Mouse (Mus musculus) retina, adult 2 months (tissue): ENCODE results near the gene Ndufs3.
"Not testable (repeated sequence)": the region's sequence is repeated elsewhere in the genome, so short reads cannot be mapped to it uniquely, and the experiment has no call there.

ENCODE experiments used
- DNase-seq: peaks from one replicate; pipeline ENCODE4 v3.0.0-alpha.2; 2012; ENCODE audit warnings: low read depth, low spot score

Ndufs3 gene

DNA sequence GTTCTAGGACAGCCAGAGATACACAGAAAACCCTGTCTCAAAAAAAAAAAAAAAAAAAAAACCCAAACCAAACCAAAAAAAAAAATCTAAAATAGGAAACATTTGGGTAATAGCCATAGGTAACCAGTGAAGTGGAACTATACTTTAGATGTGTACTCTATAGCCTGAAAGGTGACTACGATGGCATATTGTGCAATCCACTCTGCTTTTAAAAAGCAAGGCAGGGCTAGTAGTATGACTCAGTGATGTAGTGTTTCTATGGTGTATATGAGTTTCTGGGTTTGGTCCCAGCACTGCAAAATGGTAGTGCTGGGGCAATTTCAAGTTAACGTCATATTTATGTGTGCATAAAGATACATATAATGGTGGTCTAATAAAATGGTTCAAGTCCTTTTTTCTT, 2.1 kb upstream of the Ndufs3 start:
- no peak for DNase-seq

DNA sequence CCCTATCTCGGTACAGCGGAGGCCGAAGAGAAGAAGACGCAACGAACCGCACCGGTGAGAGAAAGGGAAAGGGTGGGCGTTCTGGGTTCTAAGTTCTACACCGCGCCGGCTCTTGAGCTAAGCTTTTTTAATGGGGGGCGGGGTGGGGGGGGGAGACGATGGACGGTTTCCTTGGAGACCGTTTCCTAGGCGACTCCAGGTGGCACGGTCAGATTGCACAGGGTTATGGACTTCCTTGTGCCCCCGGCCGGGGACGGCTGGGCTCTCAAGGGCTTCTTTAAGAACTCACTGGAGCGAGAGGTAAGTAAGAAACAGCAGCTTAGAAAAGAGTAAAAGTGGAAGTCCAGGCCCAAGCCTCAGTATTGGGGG, 213 bp upstream of the Ndufs3 start:
- no peak for DNase-seq

DNA sequence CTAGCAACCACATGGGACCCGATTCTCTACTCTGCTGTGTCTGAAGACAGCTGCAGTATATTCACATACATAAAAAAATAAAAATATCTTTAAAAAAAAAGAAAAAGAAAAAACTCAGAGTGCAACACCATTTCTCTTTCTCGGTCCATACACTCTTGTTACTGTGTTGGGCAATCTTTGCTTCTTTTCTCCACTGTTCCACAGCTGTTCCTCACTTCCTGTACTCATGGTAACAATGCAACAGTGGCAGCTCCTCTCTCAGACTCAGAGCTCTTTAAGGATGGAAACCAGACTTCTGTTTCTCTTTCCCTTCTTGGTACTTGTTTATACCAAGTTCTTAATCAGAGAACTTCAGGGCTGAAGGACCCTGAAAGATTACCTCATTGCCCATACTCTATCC, 1.2 kb downstream of the Ndufs3 start:
- no peak for DNase-seq

DNA sequence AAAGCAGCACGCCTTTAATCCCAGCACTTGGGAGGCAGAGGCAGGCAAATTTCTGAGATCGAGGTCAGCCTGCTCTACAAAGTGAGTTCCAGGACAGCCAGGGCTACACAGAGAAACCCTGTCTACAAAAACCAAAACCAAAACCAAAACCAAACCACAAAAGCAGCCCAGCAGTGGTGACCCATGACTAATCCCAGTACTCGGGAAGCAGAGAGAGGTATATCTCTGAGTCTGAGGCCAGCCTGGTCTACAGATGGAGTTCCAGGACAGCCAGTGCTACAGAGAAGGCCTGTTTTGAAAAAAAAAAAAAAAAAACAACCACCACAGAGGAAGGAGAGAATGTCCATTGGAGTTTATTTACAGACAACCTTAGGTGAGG, 10.3 kb downstream of the Ndufs3 start:
- DNase-seq: not testable (repeated sequence)

DNA sequence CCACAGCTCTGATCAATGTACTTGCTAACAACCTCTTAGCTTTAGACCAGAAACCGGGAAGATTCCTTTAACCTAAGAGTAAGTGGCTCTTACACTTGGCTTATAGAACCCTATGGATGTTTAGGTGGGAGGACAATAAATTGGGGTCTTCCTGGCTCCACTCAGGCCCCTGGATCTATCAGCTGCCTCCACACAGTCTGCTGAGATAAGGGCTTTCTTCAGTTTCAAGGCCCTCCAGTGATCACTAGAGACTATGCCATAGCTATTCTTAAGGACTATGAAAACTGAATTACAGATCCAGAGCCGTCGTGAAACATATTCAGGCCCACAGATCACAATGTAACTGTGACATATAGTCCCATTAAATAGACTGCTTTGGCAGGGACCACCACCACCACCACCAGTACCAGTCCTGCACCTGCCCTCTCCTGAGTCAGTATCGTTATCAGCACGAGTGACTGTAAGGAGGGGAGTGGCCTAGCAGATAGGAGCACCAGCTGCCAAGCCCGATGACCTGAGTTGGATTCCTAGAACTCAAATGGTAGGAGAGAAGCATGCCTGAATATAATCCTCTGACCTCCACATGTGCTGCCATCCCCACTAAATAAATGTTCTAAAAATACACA, 10.8 kb downstream of the Ndufs3 start:
- DNase-seq: no peak

DNA sequence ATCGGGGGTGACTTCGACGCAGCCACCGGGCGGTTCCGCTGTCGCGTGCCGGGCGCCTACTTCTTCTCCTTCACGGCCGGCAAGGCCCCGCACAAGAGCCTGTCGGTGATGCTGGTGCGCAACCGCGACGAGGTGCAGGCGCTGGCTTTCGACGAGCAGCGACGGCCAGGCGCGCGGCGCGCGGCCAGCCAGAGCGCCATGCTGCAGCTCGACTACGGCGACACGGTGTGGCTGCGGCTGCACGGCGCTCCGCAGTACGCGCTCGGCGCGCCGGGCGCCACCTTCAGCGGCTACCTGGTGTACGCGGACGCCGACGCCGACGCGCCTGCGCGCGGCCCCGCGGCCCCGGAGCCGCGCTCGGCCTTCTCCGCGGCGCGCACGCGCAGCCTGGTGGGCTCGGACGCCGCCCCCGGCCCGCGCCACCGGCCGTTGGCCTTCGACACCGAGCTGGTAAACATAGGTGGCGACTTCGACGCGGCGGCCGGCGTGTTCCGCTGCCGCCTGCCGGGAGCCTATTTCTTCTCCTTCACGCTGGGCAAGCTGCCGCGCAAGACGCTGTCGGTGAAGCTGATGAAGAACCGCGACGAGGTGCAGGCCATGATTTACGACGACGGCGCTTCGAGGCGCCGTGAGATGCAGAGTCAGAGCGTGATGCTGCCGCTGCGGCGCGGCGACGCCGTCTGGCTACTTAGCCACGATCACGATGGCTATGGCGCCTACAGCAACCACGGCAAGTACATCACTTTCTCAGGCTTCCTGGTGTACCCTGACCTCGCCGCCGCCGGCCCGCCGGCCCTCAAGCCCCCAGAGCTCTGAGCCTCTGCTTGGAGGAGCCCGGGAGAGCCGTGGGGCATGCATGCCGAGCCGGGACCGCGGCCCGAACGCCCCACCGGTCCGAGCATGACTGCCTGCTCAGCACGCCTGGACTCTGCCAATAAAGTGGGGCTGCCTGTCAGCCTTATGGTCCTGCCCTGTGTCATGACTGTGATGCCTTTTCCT, 14.8 kb downstream of the Ndufs3 start:
- peak; percentile 64 for DNase-seq

DNA sequence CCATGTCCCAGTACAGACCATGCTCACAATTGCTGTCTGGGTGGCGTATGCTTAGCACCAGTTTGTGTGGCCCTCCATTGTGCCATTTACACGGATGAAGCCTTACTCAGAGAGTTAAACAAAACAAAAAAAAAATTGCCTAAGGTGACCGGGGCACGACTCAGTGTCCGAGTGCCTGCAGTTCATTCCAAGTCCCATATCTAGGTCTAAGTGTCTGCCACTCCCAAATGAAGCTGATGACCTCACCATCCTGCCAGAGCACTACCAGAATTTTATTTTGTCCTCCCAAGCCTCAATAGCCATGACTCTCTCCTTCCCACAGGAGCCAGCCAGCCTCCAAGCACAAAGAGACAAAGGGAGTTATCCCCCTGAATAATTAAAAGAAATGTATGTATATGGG, 17.0 kb downstream of the Ndufs3 start:
- no peak for DNase-seq

DNA sequence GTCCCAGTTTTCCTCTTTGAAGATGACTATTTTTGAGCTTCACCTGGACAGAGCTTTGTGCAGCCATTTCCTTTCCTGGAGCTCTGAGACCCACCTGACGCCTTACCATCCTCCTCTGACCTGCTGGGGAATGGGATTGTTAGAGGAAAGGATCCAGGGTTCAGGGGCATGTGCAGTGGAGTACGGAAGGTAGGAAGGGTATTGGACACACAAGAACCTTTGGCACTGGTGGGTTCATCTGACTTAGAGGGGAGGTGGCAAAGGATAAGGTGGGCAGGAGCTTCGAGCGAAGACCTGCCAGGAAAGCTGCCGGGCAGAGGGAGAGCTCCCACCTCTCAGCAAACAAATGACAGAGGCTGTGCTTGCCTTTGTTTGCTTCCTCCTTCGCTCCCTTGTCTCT, 18.2 kb downstream of the Ndufs3 start:
- DNase-seq: no peak

DNA sequence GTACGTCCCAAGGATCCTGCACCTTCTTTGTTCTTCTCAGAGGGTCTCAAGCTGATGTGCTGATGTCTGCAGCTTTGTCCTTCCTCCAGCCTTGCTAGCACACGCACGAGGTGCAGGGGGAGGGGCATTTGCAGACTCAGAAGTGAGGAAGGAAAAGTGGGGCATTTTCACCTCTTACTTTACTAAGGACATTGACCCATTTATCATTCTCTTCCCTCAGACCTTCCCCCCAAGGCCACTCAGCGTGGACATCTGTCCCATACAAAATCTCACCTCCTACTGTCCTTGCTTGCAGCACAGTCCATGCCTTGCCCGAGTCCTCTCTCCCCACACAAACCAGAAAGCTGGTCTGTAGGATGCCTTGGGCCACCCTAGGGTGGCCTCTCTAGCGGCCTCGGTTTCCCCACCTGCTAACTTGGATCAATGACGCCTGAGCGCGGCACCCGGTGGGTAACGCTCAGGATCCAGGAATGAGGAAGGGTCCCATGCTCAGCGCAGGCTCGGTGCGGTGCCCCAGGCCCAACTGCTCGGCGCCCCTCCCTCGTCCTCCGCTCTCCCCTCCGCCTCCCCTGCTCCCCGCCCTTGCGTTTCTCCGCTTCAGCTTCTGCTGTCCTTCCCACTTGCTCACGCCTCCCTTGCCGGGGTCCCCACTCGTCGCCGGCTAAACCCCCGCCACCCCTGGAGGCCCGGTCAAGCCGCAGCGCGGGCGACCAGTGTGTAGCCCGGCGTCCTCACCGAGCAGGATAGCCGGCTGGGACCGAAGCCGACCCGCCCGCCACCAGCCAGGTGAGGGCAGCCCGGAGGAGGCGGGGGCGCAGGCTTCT, 19.2 kb downstream of the Ndufs3 start, which contains the start of gene C1qtnf4:
Gene C1qtnf4 (plus strand): TSS at position 643 of the 824 bp plus-strand sequence.
- DNase-seq: no peak

DNA sequence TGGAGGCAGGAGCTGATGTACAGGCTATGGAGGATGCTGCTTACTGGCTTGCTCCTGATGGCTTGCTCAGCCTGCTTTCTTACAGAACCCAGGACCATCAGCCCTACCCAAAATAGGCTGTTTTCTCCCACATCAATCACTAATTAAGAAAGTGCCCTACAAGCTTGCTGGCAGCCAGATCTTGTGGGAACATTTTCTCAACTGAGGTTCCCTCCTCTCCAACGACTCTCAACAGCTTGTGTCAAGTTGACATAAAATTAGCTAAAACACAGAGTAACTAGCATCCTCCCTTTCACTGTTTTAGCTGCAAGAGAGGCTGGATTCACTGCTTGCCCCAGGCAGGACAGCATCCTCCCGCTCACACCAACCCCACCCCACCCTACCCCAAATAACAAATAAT, 22.8 kb downstream of the Ndufs3 start:
- DNase-seq: no peak

DNA sequence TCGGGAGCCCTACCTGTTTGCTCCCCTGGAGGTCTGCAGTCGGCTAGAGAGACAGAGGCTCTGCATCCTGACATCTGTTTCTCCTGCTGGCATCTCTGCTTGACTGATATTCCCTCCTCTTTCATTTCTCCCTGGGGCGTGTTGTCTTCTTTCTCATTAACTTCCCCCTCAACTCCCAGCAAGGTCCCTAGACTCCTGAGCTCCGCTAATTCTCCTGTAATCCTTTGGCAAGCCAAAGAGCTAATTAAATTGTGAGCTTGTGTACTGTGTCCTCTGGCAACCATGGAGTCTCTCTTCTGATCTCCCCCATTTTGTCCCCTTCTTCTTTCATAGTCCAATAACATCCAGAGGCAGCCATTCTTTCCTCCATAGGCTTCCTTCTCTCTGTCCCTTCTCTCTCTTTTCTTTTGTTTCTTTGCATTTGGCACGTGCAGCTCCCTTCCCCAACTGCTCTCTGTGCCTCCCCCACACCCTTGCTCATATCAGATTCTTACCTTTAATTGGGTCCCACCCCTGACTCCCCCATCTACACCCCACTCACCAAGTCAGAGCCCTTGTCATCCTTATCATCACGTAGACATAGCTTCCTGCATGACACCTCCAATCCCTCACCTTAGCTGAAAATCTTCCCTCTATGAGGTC, 24.4 kb downstream of the Ndufs3 start:
- DNase-seq: peak; percentile 68

DNA sequence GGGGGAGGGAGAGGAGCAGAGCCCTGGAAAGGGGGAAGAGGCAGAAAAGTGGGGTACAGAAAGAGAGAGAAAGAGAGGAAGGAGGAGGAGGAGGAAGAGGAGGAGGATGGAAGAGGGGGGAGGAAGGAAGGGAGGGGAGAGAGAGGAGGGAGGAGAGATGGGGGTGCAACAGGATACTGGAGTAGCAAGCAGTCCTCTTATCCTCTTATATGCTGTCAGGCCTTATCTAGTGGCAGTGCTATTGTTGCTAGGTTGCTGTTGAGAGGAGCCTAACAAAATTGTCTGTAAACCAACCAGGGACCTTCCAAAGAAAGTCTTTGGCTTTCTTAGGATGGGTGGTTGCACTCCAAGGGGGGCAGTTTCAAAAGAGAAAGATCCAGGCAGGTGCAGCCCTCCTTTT, 25.2 kb downstream of the Ndufs3 start:
- DNase-seq: no peak

DNA sequence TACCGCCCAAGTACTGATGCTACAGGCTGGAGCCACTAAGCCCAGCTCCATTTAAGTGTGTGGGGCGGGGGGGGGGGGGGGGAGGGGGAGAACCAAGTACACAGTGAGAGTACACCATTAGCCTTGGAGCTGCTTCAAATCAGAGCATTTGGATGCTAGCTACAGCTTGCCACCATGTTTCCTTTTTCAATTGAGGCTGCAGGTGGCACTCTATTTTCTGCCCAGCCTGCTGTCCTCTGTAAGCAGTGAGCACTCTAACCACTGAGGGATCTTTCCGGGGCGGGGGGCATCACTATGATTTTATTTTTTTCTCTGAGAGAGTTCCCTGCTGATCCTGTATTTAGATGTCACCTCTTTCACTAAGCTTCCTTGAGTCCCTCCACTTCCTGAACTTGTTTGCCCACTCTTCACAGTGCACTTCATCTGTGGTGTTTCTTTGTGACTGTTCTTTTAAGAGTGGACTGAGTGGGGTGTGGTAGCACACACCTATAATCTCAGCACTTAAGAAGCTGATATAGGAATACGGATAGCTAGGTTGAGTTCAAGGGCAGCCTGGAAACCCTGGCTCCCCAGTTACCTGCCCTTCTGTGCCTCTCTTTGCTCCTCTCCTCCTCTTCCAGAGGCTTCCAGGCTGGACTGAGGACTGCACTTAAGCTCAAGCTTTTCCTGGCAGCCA, 26.9 kb downstream of the Ndufs3 start:
- no peak for DNase-seq

DNA sequence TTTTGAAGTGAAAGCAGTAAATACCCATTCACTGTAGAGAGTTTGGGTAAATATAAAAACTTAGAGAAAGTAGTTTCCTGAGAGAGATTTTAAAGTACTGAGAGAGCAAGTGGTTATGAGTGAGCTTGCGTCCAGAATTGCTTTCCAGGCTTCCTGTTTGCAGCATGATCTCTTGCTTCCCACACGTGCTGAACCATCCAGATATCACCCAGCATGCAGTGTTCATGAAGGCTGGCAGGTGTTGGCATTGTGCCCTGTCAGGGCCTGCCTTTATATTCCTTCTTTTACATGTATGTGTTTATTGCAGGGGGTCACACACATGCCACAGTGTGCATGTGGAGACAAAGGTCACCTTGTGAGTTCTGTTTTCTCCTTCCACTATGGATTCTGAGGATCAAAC, 29.4 kb downstream of the Ndufs3 start:
- no peak for DNase-seq

DNA sequence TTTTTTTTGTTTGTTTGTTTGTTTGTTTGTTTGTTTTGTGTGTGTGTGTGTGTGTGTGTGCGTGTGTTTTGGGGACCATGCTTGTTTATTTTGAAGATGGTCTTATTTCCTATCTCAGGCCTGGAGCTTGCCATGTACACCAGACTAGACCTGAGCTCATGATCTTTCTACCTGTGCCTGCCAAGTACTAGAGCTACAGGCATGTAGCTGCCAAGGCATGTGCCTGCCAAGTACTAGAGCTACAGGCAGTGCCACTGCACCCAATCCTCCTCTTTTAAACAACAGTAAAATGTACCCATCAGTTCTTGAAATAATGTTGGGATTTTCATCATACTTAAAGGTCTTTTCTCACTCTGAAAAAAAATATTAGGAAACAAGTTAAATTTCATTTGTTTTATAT, 30.6 kb downstream of the Ndufs3 start:
- DNase-seq: no peak

DNA sequence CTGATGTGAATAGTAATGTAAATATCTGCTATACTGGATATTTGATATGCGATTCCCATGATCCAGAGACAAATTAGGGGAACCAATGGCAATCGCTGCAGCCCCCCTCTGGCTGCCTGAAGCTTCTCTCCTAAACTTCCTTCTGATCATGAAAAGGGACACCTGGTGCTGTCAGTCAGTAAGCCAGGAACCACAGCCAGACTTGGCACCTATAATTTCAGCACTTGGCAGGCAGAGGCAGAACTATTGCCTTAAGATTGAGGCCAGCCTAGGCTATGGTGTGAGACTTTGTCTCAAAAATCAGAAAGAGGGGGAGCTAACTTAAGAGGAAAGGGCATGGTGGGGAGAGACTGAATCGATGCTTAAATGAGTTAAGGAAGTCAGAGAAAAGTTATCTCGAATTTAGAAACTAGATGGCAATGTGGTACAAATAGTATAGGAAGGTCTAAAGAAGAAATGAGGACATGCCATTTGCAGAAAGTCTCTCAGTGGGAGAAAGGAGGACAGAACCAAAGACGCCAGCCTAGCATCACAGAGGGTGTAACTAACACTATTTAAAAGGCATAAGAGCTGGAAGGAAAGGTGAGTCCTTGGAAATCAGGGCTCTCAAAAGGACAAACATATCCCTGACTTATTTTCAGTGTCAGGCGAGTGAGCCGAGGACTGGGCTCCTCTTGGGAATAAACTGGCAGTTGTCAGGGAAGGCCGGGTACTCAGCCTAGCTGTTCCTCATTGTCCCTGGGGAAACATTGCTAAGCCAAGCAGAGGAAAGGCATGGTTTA, 33.3 kb downstream of the Ndufs3 start:
- no peak for DNase-seq

DNA sequence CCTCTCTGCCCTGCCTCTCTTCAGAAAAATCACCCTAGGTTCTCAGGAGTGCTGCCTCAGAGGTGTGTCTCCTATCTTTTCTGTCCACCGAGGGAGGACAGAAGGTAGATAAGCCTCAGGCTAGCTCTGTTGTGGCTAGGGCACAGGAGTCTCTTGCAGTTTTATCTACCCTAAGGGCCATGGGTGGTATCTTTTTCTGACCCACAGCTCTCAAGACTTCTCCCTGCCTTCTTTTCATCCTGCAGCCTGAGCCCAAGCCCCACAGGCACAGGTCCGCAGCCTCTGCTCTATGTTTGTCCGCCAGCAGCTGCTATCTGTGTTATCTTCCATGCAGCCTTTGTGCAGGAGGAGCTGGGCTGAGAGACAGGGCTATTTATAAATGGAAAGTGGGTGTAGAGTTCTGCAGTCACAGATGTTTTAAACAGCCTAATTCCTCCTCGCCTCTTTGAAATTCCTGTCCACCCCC, 34.5 kb downstream of the Ndufs3 start:
- no peak for DNase-seq

DNA sequence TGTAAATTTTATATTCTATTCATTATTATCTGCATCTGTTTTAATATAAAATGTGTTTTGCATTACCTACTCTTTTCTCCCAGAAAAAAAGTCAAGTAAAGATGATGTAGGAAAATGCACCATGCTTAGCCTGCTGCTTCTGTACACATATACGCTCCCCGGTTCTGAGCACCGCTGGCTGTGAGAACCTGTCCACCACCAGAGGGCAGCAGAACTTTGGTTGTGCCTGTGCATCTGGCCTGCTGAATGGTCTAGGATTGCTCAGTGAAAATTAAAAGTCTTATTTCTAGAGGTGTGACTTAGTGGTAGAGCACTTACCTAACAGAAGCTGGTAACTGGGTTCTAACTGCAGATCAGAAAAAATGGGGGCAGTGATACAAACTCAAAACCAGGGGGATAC, 38.1 kb downstream of the Ndufs3 start:
- peak; percentile 63 for DNase-seq

DNA sequence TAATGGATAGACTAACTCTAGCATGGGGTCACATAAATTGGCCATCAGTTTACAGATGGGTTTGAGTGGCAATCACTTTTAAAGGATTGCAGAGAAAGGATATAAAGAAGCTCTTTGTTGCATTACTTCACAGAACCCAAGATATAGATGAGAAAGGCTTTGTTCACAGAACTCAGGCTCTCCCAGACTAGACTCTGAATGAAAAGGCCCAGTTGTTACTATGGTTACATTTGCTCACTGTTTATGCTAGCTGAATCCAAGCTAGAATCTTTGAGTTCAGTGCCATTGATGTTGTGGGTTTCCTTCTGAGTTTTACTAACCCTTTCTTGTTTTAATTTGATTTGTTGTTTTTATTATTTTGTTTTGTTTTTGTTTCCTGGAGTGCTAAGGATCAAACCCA, 40.4 kb downstream of the Ndufs3 start:
- no peak for DNase-seq

DNA sequence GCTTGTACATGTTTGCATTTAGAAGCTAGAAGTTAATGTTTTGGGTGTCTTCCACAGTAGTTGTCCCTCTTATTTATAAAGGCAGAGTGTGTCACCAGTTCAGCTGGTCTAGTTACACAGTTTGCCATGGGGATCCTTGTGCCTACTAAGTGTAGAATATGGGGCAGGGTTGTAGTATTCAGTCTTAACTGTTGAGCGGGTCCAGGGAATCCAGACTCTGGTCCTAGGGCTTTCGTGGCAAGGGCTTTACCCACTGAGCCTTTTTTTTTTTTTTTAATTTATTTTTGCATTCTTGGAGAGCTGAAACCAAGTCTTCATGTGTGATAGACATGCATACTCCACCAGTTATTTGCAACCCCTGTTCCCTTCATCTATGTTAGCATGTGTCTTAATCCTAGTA, 43.1 kb downstream of the Ndufs3 start:
- DNase-seq: no peak
